Mouse (Mus musculus) forebrain, embryonic 10.5 days (tissue): ENCODE measurements around the gene Olfr1358. TPM values are rescaled to one million over a fixed set of nuclear protein-coding genes. Genes with fewer than 3 reads are reported as not detected.
"Not testable (repeated sequence)": the region's sequence is repeated elsewhere in the genome, so short reads cannot be mapped to it uniquely, and the experiment has no call there.

Experiments used
- DNase-seq: peaks from one replicate; pipeline ENCODE4 v3.0.0-alpha.2; 2017; ENCODE audit warnings: low spot score; ENCODE audit errors: extremely low spot score
- H3K27ac ChIP-seq: fragments of 300-500 bp; sonication (generic); 2 replicates; pipeline ENCODE4 v1.5.1; 2016; ENCODE audit warnings: mild to moderate bottlenecking
- H3K27me3 ChIP-seq: fragments of 300-500 bp; sonication (generic); 2 replicates; pipeline ENCODE4 v1.6.1; 2016; ENCODE audit warnings: mild to moderate bottlenecking; ENCODE audit not compliant: poor library complexity, severe bottlenecking
- H3K36me3 ChIP-seq: fragments of 300-500 bp; sonication (generic); replicated peaks from 2 replicates; pipeline ENCODE4 v1.6.1; 2016; ENCODE audit warnings: mild to moderate bottlenecking, moderate library complexity
- H3K4me1 ChIP-seq: fragments of 300-500 bp; sonication (generic); 2 replicates; pipeline ENCODE4 v1.6.1; 2016
- H3K4me3 ChIP-seq: fragments of 300-500 bp; sonication (generic); 2 replicates; pipeline ENCODE4 v1.5.1; 2016; ENCODE audit warnings: mild to moderate bottlenecking, moderate library complexity
- H3K9me3 ChIP-seq: fragments of 300-500 bp; sonication (generic); 2 replicates; pipeline ENCODE4 v1.6.1; 2016; ENCODE audit warnings: mild to moderate bottlenecking, moderate library complexity
- WGBS: fragments of 180-500 bp; shearing (Covaris S2); methylation state at CpG from one replicate; pipeline ENCODE4 v1.1.7; 2016; 5-methylcytosine and 5-hydroxymethylcytosine counted together
- polyA plus RNA-seq: library from polyadenylated mRNA; unstranded; fragments of >200 nt; fragmentation: Nextera tagmentation; extraction: Ambion mirVana; gene quantifications from 2 replicates; pipeline ENCODE4 v1.2.1, GENCODE M21; 2016

The Olfr1358 gene
- polyA plus RNA-seq = not detected in 2 replicates

DNA sequence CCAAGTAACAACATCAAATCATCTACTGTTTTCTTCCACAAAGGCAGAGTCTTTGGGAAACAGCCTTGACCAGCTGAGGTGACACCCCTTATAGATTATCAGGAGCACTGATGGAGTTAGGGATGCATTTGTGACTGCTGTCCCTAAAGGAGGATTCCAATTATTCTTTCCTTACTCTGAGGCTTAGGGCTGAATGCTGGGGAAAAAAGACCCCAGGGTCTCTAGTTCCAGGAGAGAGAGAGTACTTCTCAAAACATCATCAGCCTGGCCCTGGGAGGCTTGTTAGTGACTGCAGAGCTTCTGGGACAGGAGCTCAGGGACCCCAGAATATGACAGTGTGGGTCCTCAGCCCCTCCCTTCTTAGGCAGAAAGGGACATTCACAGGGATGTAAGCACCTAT is at the start of gene Olfr1358:
Gene Olfr1358, plus strand, starts transcription at position 301 of the 400 bp plus-strand sequence.
- H3K4me3 ChIP-seq = no peak within 1 kb of the TSS
- no peak within 1 kb of the TSS for H3K27ac ChIP-seq
- no peaks in the 10 kb centered on the region for H3K4me1 ChIP-seq
- H3K9me3 ChIP-seq = no peaks in the 10 kb centered on the region
- no peaks in the 10 kb centered on the region for H3K27me3 ChIP-seq
- H3K36me3 ChIP-seq = no peaks in the 10 kb centered on the region
- DNase-seq = no peak

DNA sequence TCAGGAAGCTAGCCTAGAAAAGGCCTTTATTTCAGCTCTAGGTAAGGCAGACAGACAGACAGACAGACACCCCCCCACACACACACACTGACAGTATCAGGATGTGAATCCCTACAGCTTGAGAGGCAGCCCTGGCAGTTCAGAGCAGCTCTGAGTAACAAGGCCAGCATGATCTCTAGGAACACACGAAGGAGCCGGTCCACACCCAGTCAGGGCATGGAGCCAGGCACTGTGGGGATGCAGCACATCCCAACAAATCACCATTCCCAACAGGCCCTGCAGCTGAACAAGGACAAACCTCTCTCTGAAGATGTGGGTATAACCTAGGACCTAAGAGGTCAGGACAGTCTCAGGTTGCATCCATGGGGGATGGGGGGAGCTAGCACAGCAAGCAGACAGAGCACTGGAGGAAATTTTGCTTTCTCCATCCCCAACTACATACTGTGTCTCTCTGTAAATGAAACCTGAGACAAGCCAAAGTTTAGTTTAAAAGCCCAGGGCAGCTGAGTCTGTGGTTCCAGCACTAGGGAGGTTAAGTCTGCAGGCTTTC is 49.4 kb upstream of the Olfr1358 start:
- H3K4me3 ChIP-seq = no peak overlapping the region
- DNase-seq = no peak
- H3K36me3 ChIP-seq = no peaks in the 10 kb centered on the region
- 74% methylated on average over 2 of the region's 2 CpGs for WGBS
- H3K9me3 ChIP-seq = no peaks in the 10 kb centered on the region
- H3K27ac ChIP-seq = no peak overlapping the region
- peaks cover 46% of the 10 kb centered on the region for H3K4me1 ChIP-seq
- peaks cover 25% of the 10 kb centered on the region for H3K27me3 ChIP-seq

DNA sequence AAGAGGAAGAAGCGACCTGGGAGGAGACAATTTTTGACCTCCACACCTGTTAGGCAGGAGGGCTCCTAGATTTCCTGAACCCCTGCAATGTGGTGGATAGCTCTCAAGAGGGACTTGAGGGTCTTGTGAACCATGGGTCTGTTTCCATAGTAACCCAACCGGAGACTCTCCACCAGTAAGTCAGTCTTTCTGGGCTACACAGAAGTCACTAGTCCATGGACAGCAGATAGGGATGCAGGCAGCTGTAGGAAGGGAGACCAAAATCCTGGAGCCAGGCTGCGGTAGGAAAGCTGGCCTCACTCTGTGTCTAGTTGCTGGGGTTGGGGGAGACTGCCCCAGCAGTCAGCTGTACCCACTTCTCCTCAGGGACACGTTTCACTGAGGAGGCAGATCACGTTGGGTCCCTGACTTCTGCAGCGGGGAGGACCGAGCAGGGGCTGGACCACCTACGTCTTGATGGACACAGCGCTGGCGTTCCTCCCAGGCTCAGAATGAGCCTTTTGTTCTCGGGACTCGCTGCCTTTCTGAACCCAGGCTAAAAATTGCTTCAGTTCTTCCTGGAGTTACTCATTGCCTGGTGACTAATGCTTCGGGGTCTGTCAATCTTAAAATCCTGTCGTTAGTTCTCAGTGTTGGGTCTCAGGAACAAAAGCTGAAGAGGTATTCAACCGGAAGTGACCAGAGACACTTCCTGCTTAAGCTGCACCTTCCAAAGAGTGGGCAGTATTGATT is 46.5 kb upstream of the Olfr1358 start:
- no peak for DNase-seq
- WGBS = 34% methylated on average over 15 of the region's 15 CpGs

DNA sequence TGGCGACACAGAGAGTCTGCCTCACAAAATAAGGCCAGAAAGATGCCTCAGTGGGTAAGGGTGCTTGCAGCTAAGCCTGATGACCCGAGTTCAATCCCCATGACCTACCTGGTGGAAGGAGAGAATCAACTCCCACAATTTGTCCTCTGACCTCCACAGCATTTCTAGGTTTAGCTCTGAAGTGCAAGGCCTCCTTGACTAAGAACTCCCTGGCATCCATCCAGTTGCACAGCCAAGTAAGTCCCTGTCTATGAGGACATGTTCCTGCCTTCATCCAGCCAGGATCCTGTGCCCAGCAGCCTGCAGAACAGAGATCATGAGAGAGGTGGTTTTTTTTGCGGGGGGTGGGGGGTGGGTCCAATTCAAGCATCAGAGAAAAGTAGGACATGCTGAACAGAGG is 45.2 kb upstream of the Olfr1358 start:
- Histone ChIP-seq H3K27ac (no peak overlapping the region), H3K36me3 (no peaks in the 10 kb centered on the region), H3K9me3 (no peaks in the 10 kb centered on the region), H3K4me3 (no peak overlapping the region), H3K4me1 (peaks cover 20% of the 10 kb centered on the region), H3K27me3 (peaks cover 9% of the 10 kb centered on the region; the same call in 1 of the 2 replicates)
- 80% methylated on average over 3 of the region's 3 CpGs for WGBS
- no peak for DNase-seq

More for the DNA sequence above, 46.5 kb upstream of the Olfr1358 start:
- H3K27me3 ChIP-seq = peaks cover 9% of the 10 kb centered on the region; the same call in 1 of the 2 replicates
- H3K4me3 ChIP-seq = no peak overlapping the region; the same call in 1 of the 2 replicates
- peak overlapping the region; percentile 67 for H3K27ac ChIP-seq
- H3K36me3 ChIP-seq = no peaks in the 10 kb centered on the region
- peaks cover 20% of the 10 kb centered on the region for H3K4me1 ChIP-seq
- no peaks in the 10 kb centered on the region for H3K9me3 ChIP-seq

DNA sequence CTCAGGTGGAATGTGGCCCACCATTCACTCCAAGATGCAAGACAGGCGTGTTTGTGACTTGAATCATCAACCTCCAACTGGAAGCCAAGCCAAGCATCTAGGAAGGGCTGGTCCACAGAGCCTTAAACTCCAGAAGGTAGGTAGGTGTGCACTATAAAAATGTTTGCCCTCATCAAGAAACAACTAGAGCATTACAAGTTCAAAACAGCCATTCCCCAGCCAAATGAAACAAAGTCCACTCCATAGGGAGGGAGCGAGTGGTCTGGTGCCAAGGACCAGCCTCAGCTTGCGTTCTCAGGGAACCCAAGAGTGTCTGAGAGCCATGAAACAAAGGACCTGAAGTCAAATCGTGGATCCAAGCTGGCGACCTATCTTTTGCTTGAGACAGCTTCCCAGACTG is 43.8 kb upstream of the Olfr1358 start:
- Histone ChIP-seq H3K4me1 (peaks cover 10% of the 10 kb centered on the region), H3K27ac (no peak overlapping the region), H3K27me3 (peaks cover 9% of the 10 kb centered on the region; the same call in 1 of the 2 replicates), H3K4me3 (no peak overlapping the region), H3K9me3 (no peaks in the 10 kb centered on the region), H3K36me3 (no peaks in the 10 kb centered on the region)
- 64% methylated on average over 5 of the region's 5 CpGs for WGBS
- no peak for DNase-seq

DNA sequence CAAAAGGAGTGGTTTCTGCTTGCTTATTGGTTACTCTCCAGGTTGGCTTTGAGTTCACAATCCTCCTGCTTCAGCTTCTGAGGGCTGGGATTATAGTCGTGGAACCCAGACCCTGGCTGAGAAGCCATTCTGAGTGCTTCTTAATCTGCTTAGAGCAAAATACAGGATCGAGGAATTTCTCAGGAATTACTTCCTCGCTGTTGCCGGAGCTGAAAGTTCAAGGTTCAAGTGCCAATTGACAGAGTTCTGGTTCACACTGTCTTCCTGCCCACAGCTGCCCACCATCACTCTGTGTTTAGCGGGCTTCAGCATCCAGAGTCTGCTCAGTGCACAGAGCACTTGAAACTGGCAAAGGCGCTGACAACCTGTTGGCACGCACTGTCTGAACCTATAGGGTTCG is 42.5 kb upstream of the Olfr1358 start:
- WGBS = 72% methylated on average over 8 of the region's 8 CpGs
- Histone ChIP-seq H3K27ac (no peak overlapping the region), H3K4me1 (peaks cover 10% of the 10 kb centered on the region), H3K36me3 (no peaks in the 10 kb centered on the region), H3K9me3 (no peaks in the 10 kb centered on the region), H3K27me3 (peaks cover 16% of the 10 kb centered on the region), H3K4me3 (no peak overlapping the region)
- no peak for DNase-seq

DNA sequence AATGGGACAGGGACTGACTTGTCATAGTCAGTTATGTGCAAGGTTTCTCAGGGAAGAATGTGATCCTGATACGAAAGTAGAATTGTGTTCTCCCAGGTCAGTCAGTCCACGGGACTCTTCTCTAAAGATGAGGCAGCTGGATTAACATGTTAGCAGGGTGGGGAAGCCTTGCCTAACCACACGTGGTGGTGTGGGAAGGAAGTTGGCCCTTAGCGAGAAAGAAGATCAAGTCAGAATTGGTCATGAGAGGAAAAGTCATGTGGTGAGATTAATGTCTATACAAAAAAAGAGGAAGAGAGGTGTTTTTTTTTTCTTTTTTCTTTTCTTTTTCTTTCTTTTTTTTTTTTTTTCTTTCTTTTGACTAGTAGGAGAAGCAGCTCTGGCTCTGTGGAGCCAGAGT is 40.4 kb upstream of the Olfr1358 start:
- H3K9me3 ChIP-seq = no peaks in the 10 kb centered on the region
- WGBS = 77% methylated on average over 4 of the region's 4 CpGs
- no peak for DNase-seq
- peaks cover 7% of the 10 kb centered on the region for H3K4me1 ChIP-seq
- H3K36me3 ChIP-seq = no peaks in the 10 kb centered on the region
- H3K27ac ChIP-seq = no peak overlapping the region
- peaks cover 31% of the 10 kb centered on the region for H3K27me3 ChIP-seq
- no peak overlapping the region for H3K4me3 ChIP-seq

DNA sequence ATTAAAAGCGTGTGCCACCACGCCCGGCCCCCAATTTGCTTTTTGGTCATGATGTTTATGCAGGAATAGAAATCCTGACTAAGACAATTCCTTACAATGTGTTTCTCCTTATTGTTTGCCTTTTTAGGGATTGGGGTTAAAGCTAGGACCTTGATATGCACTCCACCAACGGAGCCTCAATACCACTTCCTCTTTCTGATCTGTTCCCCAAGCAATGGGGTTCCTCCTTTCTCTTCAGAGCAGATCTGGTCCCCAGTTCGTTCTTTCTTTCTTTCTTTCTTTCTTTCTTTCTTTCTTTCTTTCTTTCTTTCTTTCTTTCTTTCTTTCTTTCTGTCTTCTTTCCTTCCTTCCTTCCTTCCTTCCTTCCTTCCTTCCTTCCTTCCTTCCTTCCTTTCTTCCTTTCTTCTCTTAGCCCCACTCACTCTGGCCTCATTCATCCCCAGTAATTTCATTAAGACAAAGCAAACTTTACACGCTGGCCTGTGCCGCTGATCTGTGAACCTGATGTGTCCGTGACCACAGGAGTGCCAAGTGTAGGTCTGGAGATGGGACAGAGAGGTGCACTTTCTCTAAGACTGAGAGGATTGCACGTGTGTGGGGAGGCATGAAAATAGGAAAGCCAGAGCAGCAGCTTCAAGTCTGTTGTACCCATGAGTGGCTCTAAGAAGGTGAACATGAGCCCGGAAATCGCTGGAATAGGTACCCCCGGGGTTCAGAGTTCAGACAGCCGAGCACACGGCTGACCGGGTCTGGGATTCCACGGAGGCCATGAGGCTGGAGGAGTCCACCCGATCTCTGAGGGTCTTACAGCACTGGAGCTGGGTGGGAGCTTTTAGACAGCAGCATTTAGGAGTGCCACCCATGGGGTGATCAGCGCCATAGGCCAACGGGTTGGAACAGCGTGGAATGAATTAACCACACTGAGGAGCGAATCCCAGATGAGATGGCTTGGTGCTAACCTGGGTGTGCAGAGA is 36.0 kb upstream of the Olfr1358 start:
- WGBS = 39% methylated on average over 21 of the region's 21 CpGs

DNA sequence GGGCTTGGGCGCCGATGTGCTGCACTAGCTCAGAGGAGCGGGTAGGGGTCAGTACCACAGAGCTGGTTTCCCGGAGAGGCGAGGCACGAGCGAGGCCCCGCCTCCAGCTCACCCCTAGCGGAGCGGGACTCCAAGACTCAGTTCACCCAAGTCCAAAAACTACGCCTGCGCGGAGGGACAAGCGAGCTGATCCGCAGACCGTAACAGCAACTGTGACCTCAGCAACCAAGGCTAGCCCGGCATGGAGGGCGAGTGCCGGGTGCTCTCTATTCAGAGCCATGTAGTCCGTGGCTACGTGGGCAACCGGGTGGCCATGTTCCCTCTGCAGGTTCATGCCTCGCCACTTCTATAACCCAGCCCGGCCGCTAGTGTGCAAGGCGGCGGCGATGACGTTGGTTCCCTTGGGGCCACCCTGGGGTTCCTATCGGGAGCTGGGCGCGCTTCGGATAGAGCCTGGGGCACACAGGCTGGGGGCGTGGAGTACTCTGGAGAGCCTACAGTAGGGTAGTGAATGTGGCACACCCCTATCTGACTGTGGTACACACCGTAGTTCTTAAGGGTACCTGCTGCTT is 35.2 kb upstream of the Olfr1358 start:
- Histone ChIP-seq H3K9me3 (no peaks in the 10 kb centered on the region), H3K27ac (peak overlapping the region; percentile 71), H3K27me3 (peaks cover 60% of the 10 kb centered on the region), H3K4me1 (peaks cover 16% of the 10 kb centered on the region), H3K4me3 (peak overlapping the region; percentile 62), H3K36me3 (no peaks in the 10 kb centered on the region)
- DNase-seq = peak; percentile 79
- WGBS = under 1% methylated on average over 35 of the region's 35 CpGs

More for the DNA sequence above, 36.0 kb upstream of the Olfr1358 start:
- H3K27me3 ChIP-seq = peaks cover 53% of the 10 kb centered on the region
- H3K9me3 ChIP-seq = no peaks in the 10 kb centered on the region
- H3K4me3 ChIP-seq = peak overlapping the region; percentile 62
- peaks cover 16% of the 10 kb centered on the region for H3K4me1 ChIP-seq
- no peak for DNase-seq
- no peaks in the 10 kb centered on the region for H3K36me3 ChIP-seq
- peak overlapping the region; percentile 71 for H3K27ac ChIP-seq

DNA sequence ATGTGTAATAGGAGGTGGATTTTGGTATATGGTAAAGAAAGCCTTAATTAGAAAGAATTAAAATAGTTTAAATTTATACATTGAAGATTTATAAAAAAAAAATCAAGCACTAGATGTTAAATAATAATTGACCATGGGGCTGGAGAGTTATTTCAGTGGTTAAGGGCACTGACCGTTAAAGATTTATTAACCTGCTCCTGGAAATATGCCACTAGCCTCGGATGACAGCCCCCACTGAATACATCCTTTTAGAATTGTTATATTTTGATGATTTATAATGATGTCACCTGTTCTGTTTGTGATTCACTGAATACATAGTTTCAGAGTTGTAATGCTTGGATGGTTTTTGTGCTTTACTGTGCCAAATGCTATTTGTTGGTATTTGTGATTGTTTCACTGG is 31.9 kb upstream of the Olfr1358 start:
- WGBS = 81% methylated on average over 2 of the region's 2 CpGs
- peaks cover 53% of the 10 kb centered on the region for H3K27me3 ChIP-seq
- H3K4me1 ChIP-seq = peaks cover 22% of the 10 kb centered on the region
- not testable (repeated sequence) for H3K9me3 ChIP-seq, H3K27ac ChIP-seq, DNase-seq, H3K4me3 ChIP-seq, H3K36me3 ChIP-seq

DNA sequence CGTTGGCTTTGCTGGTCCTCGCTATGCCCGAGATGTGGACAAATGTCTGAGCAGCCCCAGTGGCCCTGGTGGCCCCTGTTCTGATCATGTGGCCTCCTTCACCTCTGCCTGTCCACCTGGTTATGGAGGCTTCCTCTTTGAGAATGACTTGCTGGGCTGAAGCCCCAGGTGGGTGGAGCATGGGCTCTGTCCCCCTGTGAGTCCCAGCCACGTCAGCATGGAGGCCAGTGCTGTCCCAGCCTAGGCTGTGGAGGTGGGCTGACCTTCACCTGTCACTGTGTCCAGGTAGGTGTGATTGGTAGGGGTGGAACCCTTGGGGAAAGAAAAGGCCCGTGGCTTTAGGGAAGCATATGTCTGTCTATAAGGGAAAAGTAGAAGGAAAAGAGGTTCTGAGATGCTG is 30.4 kb upstream of the Olfr1358 start:
- 73% methylated on average over 5 of the region's 5 CpGs for WGBS
- H3K27ac ChIP-seq = no peak overlapping the region
- no peaks in the 10 kb centered on the region for H3K9me3 ChIP-seq
- peaks cover 14% of the 10 kb centered on the region for H3K4me1 ChIP-seq
- no peaks in the 10 kb centered on the region for H3K36me3 ChIP-seq
- peaks cover 40% of the 10 kb centered on the region for H3K27me3 ChIP-seq
- no peak overlapping the region for H3K4me3 ChIP-seq
- DNase-seq = no peak

DNA sequence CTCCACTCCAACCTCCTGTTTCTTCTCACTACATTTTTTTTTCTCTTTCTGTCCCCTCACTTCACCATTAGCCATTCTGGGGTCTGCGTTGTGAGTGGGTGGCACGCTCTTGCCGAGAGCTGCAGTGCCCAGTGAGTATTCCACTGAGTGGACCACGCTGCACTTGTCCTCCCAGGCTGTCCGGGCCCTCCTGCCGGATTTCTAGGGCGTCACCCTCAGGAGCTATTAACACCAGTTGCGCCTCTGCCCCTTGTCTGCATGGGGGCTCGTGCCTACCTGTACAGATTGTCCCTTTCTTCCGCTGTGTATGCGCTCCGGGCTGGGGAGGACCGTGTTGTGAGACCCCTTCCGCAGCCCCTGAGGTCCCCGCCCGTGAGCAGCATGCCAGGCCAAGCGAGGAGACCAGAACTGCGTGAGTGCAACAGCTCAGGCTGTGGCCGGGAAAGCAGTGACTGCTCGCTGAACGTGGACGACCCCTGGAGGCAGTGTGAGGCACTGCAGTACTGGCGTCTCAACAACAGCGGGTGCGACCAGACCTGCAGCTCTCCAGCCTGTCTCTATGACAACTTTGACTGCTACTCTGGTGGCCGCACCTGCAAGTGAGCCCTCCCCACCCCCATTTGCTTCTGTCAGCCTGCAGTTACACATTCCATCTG is 29.7 kb upstream of the Olfr1358 start:
- Histone ChIP-seq H3K4me3 (peak overlapping the region; percentile 47), H3K27ac (peak overlapping the region; percentile 66), H3K9me3 (no peaks in the 10 kb centered on the region), H3K4me1 (peaks cover 7% of the 10 kb centered on the region), H3K27me3 (peaks cover 35% of the 10 kb centered on the region), H3K36me3 (no peaks in the 10 kb centered on the region)
- DNase-seq = peak; percentile 78
- 8% methylated on average over 26 of the region's 26 CpGs for WGBS
